Mouse (Mus musculus) thymus, postnatal 0 days (tissue): Measurements from ENCODE around the gene Trim59. TPM values are rescaled to one million over a fixed set of nuclear protein-coding genes. Genes with fewer than 3 reads are reported as not detected.

Source experiments
- DNase-seq: peaks from one replicate; pipeline ENCODE4 v3.0.0-alpha.2; 2015; ENCODE audit warnings: low spot score
- microRNA counts: library from miRNA; unstranded; fragments of <30 nt; microRNA quantifications from one replicate; lab custom pipeline; 2015
- microRNA-seq: library from miRNA; unstranded; fragments of <30 nt; microRNA quantifications from one replicate; pipeline ENCODE4, GENCODE M21; 2016; ENCODE audit warnings: borderline number of aligned reads
- polyA plus RNA-seq: library from polyadenylated mRNA; unstranded; fragments of >200 nt; fragmentation: Nextera tagmentation; extraction: Ambion mirVana; gene quantifications from 2 replicates; pipeline ENCODE4 v1.2.1, GENCODE M21; 2015

Gene Trim59
- polyA plus RNA-seq, 1 experiment from 2014 or later, result 125 TPM

DNA sequence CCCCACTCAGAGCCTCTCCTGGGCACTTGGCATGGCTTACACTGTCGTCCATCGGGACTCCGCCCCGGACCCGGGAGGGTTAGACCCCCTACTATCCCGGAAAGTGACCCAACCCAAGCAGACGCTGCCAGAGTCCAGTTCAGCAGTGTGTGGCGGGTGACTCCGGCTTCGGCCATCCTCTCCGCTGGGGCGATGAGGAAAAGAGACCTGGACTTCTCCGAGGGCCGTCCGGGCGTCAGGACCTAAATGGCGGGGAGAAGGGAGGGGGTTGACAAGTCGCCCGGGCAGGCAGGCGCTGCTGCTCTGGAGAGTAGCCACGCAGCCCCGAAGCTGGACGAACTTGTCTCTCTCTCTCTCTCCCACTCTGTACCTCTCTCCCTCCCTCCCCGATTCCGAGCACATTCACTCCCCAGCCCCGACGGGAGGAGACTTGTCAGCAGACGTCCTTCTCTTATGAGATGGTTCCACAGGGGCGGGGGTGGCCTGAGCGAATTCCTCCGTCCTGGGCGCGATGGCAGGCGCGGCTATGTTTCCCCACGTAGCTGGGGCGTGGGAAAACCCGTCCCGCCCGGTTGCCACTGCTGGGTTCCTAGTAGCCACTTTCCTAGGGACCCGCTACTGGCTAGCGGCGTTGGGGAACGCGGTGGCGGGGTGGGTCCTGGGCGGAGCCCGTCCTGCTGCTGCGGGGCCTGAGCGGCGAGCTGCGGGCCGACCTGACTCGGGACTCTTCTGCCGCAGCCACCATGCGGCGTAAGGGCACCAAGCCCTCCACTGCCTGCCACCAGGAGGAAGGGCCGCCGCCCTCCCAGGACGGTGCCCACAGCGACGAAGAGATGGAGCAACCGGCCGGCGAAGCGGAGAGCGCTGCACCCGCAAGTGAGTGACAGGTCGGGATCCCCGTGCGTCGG is 39.0 kb downstream of the Trim59 start:
- DNase-seq, result peak; percentile 54

GRCm38 (mm10) chr3:69004437-69005337 is 39.9 kb downstream of the Trim59 start, which contains the start of the genes Ift80 and Smc4:
Ift80 (minus strand) TSS chr3:69004570.
Smc4 (plus strand) TSS chr3:69004738.
- peak; percentile 99 for DNase-seq

- DNase-seq, result no peak
These were observed 40.5 kb downstream of the Trim59 start for GRCm38 (mm10) chr3:69004055-69004436.

DNA sequence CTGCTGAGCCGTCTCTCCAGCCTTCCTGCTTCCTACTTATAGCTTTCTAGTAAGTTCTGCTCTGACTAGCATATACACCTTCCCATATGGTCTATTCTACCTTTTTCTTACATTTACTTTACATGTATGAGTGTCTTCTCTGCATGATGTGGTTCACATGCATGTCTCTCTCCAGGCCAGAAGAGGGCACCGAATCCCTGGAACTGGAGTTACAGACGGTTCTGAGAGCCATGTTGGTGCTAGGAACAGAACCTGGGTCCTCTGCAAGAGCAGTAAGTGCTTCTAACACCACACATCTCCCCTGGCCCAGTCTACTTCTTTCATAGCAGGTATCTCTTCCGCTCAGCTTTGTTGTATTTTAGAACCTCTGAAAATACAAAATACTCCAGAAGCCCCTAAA is 41.8 kb downstream of the Trim59 start:
- no peak for DNase-seq

DNA sequence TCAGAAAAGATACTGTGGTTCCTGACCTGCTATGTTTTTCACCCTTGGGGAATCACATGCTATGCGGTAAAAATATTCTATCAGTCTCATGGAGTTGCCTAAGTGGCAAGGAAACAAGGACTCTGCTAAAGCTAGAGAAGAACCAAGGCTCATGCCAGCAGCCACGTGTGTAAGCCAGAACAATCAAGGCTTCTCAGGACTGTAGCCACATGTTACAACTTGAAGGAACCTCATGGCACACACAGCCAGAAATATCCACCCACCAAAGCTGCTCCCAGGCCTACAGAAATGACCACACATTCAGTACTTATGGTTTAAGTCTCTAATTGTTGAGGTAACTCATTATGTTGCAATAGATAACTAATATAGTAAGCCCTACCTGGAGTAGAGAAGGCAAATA is 58.0 kb downstream of the Trim59 start:
- no peak for DNase-seq

MicroRNAs encoded within 50 kb of the gene (microRNA counts, 519-probe panel; counts per million panel counts)
- 9,139 counts per million, percentile 99 among the panel's probes with 10 or more counts for microRNA mmu-miR-15b (lab: Ali Mortazavi, UCI)

Small RNA genes lying within 50 kb of the gene (microRNA-seq; reads per million reads assigned to microRNA genes)
- gene Mir15b (20,822 reads per million, percentile 97 among the genes with 10 or more reads in this experiment), gene Mir16-2 (3,548 reads per million, percentile 83 among the genes with 10 or more reads in this experiment)

Other genes with a start within 250 kb of the Trim59 start
- 0.94 and 1.0 TPM in 2 replicates for gene 1110032F04Rik, start 175.2 kb downstream of the Trim59 start, polyA plus RNA-seq
- gene Ift80, start 40.2 kb downstream of the Trim59 start, polyA plus RNA-seq, result 20.4 and 21.8 TPM in 2 replicates
- gene Smc4, start 40.0 kb downstream of the Trim59 start, polyA plus RNA-seq, result 332 and 397 TPM in 2 replicates
- 40.2 and 44.5 TPM in 2 replicates for gene Kpna4, start 82.4 kb upstream of the Trim59 start, polyA plus RNA-seq
- 0.12 TPM in 1 of 2 replicates, not detected in the other for gene Arl14, start 177.7 kb upstream of the Trim59 start, polyA plus RNA-seq